Mouse (Mus musculus) brain, embryonic 14.5 days (tissue): ENCODE results near the gene Ppt2. TPM values are rescaled to one million over a fixed set of nuclear protein-coding genes. Genes with fewer than 3 reads are reported as not detected.

Experiments
- DNase-seq: peaks from one replicate; pipeline ENCODE4 v3.0.0-alpha.2; 2011; ENCODE audit warnings: low read depth
- CTCF ChIP-seq: fragments of 200-500 bp; IDR thresholded peaks from 2 replicates; pipeline ENCODE4 v1.5.1; 2012; ENCODE audit warnings: inconsistent platforms, mild to moderate bottlenecking, moderate library complexity, borderline replicate concordance; ENCODE audit not compliant: insufficient read depth, insufficient read length; ENCODE audit errors: extremely low read depth
- POLR2A ChIP-seq: fragments of 200-500 bp; IDR thresholded peaks from 2 replicates; pipeline ENCODE4 v1.6.1; 2012; ENCODE audit warnings: mild to moderate bottlenecking, inconsistent platforms, borderline replicate concordance; ENCODE audit not compliant: poor library complexity, insufficient read depth, insufficient read length, severe bottlenecking; ENCODE audit errors: extremely low read depth
- polyA plus RNA-seq: library from polyadenylated mRNA; depleted of rRNA; stranded (reverse); fragments of >200 nt; gene quantifications from 2 replicates; pipeline ENCODE4 v1.2.3, GENCODE M21; 2012

The Ppt2 gene
- polyA plus RNA-seq, 1 experiment, result 31.7 TPM

DNA sequence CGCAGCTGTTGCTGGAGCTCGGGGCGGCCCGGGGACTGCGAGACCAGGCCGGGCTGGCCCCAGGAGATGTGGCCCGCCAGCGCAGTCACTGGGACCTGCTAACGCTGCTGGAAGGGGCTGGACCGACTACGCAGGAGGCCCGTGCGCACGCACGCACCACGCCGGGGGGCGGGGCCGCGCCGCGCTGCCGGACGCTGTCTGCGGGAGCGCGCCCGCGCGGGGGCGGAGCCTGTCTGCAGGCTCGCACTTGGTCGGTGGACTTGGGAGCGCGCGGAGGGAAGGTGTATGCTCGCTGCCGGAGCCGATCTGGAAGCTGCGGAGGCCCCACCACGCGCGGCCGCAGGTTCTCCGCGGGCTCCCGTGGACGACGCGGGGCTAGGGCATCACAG lies 40.9 kb downstream of the Ppt2 start:
- DNase-seq, result peak; percentile 98

DNA sequence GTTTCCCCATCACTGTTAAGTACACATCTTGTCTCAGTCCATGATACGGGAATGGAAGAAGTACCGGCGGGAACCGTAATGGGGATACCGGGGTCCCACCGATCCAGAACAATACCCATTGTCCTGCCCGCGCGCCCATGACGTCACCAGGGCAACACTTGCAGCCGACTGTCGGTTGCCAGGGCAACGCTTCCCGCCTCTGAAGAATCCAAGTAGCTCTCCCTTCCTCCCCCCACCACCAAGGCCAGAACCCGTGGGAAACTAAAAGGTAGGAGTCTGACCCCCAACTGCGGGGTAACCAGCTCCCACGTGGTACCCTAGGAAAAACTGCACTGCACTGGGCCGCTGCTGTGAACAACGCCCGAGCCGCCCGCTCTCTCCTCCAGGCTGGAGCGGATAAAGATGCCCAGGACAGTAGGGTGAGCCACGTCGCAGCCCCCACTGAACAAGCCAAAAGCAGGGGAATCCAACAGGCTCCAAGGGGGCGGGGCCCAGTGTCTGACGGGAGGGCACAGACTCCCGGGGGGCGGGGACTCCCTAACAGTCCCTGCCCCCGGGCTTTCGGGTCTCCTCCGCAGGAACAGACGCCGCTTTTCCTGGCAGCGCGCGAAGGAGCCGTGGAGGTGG lies 41.4 kb downstream of the Ppt2 start:
- TF ChIP-seq POLR2A (no peak), CTCF (no peak)
- DNase-seq, result peak; percentile 97

More for the DNA sequence above, 40.9 kb downstream of the Ppt2 start:
- TF ChIP-seq CTCF, result no peak
- peak; percentile 88 for TF ChIP-seq POLR2A

DNA sequence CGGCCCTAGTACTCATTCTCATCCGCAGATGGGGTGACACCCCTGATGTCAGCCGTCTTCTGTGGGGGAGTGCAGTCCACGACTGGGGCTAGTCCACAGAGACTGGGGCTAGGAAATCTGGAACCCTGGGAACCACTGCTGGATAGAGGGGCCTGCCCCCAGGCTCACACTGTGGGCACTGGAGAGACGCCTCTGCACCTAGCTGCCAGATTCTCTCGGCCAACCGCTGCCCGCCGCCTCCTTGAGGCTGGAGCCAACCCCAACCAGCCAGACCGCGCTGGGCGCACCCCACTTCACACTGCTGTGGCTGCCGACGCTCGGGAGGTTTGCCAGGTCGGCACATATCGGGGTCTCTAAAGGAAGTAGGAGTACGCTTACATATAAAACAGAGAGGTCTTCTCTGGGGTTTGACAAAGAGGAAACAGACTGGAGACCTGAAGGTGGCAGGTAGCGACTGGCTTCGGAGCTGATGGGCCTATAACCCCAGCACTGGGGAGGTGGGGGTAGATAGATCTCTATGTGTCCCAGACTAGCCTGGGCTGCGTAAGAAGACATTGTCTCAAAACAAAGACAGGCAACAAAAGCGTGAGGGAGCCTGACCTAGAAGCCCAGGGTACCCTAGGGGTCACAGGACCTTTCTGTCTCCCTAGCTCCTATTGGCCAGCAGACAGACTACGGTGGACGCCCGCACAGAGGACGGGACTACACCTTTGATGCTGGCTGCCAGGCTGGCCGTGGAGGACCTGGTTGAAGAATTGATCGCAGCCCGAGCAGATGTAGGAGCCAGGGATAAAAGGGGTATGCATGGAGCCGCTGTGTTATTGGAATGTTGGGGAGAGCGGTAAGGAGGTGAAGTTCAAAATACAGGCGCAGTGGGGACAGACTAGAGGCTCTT lies 42.2 kb downstream of the Ppt2 start:
- TF ChIP-seq CTCF (no peak), POLR2A (no peak)
- peak; percentile 64 for DNase-seq

DNA sequence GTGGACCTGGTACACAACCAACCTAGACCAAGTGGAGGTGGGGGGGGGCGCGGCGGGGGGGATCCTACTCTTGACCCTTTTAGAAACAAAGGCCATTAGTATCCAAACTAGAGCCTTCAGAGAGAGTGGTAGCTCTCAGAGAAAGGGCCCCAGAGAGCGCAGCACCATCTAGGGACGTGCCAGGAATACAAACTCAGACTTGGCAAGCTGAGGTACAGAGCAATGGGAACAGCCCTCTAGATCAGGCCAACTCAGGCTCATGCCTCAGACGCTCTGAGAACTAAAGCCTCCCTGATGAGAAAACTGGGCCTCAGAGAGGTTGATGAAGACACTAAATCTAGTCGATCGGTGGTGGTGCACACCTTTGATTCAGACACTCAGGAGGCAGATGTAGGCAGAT lies 43.2 kb downstream of the Ppt2 start:
- TF ChIP-seq POLR2A (no peak), CTCF (no peak)
- no peak for DNase-seq

DNA sequence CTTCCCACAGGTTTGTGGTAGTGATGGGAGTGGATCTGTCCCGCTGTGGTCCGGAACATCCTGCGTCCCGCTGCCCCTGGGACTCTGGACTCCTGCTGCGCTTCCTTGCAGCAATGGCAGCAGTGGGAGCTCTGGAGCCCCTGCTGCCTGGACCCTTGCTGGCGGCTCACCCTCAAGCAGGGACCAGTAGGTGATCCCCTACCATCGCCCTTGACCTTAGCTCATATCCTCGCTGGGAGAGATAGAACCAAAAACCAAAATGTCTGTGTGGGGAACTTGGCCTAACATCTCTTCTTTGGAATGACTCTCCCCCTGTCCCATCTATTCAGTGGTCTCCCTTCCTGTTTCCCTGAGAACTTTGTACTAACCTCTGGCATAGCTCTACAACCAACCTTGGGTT lies 44.5 kb downstream of the Ppt2 start:
- DNase-seq, result no peak
- TF ChIP-seq CTCF, result no peak
- TF ChIP-seq POLR2A, result no peak

DNA sequence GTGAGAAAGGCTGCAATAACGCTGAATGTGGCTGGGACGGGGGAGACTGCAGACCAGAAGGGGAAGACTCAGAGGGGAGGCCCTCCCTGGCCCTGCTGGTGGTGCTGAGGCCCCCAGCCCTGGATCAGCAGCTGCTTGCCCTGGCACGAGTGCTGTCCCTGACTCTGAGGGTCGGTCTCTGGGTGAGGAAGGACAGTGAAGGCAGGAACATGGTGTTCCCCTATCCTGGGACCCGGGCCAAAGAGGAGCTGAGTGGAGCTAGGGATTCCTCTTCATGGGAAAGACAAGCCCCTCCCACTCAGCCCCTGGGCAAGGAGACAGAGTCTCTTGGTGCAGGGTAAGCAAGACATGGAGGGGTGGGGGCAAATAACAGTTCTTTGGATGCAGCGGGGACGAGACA lies 44.9 kb downstream of the Ppt2 start:
- TF ChIP-seq POLR2A (no peak), CTCF (no peak)
- no peak for DNase-seq

DNA sequence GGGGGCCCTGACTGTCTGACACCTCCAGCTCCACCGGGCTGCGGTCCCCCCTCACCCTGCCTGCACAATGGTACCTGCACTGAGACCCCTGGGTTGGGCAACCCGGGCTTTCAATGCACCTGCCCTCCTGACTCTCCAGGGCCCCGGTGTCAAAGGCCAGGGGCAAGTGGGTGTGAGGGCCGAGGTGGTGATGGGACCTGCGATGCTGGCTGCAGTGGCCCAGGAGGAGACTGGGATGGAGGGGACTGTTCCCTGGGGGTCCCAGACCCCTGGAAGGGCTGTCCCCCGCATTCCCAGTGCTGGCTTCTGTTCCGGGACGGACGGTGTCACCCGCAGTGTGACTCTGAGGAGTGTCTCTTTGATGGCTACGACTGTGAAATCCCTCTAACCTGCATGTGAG lies 45.8 kb downstream of the Ppt2 start:
- TF ChIP-seq POLR2A (no peak), CTCF (no peak)
- no peak for DNase-seq

DNA sequence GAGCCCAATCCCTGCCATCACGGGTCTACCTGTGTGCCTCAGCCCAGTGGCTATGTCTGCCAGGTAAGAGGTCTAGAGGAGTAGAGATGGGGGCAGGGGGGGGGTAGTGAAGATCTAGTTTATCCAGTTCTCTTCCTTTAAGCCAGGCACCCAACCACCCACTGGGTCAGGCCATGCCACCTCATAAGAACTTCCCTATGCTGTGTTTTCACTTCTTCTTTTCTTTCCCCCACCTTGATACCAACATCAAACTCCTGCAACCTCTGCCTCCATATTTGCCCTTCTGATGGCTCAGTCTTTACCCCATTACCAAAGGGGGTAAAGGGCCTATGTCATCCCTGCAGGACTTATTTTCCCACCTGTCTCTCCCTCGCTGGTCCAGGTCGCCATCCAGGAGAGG lies 50.2 kb downstream of the Ppt2 start:
- DNase-seq, result no peak
- TF ChIP-seq CTCF (no peak), POLR2A (no peak)

DNA sequence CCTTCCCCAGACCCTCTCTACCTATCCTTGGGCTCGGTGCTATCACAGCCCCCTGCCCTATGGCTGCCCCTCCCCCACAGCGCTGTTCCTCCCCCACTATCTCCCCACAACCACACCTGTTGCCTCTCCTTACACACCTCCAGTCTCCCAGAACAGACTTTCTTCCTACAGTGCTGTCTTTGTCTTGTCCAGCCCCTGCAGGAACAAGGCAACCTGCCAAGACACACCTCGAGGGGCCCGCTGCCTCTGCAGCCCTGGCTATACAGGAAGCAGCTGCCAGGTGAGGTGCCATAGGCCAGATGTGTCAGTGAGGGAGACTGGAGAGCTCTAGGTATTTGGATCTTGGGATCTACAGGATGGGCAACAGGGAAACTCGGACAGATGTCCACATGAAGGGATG lies 51.7 kb downstream of the Ppt2 start:
- no peak for DNase-seq
- TF ChIP-seq CTCF, result no peak
- no peak for TF ChIP-seq POLR2A

DNA sequence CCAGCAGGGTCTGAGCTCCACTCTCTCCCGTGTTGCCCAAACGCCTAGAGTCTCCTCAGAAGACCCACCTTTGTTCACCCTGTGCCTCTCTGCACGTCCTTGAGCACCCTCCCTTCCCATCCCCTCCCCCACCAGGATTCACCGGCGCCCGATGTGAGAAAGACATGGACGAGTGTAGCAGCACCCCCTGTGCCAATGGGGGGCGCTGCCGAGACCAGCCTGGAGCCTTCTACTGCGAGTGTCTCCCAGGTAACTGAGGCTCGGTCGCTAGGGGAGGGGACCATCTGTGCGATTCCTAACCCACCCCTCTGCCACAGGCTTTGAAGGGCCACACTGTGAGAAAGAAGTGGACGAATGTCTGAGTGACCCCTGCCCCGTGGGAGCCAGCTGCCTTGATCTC lies 55.9 kb downstream of the Ppt2 start:
- DNase-seq, result no peak
- TF ChIP-seq CTCF (no peak), POLR2A (no peak)

DNA sequence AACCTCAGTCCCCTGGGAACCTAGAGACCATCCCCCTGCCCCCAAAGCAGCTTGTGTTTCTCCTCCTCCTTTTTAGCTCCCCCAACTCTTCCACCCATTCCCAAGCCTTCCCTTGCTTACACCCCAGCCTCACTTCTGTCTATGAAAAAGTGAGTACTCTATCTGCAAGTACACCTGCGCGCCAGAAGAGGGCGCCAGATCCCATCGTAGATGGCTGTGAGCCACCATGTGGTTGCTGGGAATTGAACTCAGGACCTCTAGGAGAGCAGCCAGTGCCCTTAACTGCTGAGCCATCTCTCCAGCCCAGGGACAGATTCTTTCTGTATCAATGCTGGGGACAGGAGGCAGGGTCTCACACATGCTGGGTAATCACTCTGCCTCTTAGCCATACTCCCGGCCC lies 56.4 kb downstream of the Ppt2 start:
- no peak for TF ChIP-seq POLR2A
- peak; percentile 44; the same call in 1 of the 2 replicates for TF ChIP-seq CTCF
- DNase-seq, result no peak
